Mouse (Mus musculus) ovary, postnatal 10 days (tissue): Measurements from ENCODE around the gene Srpk2.
"Not testable (repeated sequence)": the region's sequence is repeated elsewhere in the genome, so short reads cannot be mapped to it uniquely, and the experiment has no call there.

Source experiments
- DNase-seq: peaks from one replicate; pipeline ENCODE4 v3.0.0; 2022; ENCODE audit warnings: low spot score

Gene Srpk2

GRCm38 (mm10) chr5:23501582-23502316 lies 182.7 kb downstream of the Srpk2 start:
- no peak for DNase-seq

GRCm38 (mm10) chr5:23500715-23501114 lies 183.7 kb downstream of the Srpk2 start:
- DNase-seq, result no peak

GRCm38 (mm10) chr5:23499257-23499656 lies 185.2 kb downstream of the Srpk2 start:
- DNase-seq, result no peak

- DNase-seq, result no peak
These were observed 186.5 kb downstream of the Srpk2 start for GRCm38 (mm10) chr5:23497920-23498319.

GRCm38 (mm10) chr5:23496933-23497332 lies 187.5 kb downstream of the Srpk2 start:
- no peak for DNase-seq

GRCm38 (mm10) chr5:23496396-23496795 lies 188.0 kb downstream of the Srpk2 start:
- DNase-seq, result no peak

- DNase-seq, result no peak
These were observed 193.6 kb downstream of the Srpk2 start for GRCm38 (mm10) chr5:23490797-23491196.

- no peak for DNase-seq
These were observed 195.2 kb downstream of the Srpk2 start for GRCm38 (mm10) chr5:23489231-23489630.

- no peak for DNase-seq
These were observed 200.6 kb downstream of the Srpk2 start for GRCm38 (mm10) chr5:23483811-23484210.

GRCm38 (mm10) chr5:23473098-23473873 lies 211.1 kb downstream of the Srpk2 start:
- DNase-seq, result no peak

GRCm38 (mm10) chr5:23466546-23466945 lies 217.9 kb downstream of the Srpk2 start:
- no peak for DNase-seq

GRCm38 (mm10) chr5:23464743-23465142 lies 219.7 kb downstream of the Srpk2 start:
- no peak for DNase-seq

- no peak for DNase-seq
These were observed 220.2 kb downstream of the Srpk2 start for GRCm38 (mm10) chr5:23464247-23464646.

- DNase-seq, result no peak
These were observed 222.7 kb downstream of the Srpk2 start for GRCm38 (mm10) chr5:23461688-23462087.

GRCm38 (mm10) chr5:23453561-23453960 lies 230.9 kb downstream of the Srpk2 start:
- not testable (repeated sequence) for DNase-seq
